Comparison of ENCODE assay signal across 10 mouse cellular contexts in the genomic region with DNA sequence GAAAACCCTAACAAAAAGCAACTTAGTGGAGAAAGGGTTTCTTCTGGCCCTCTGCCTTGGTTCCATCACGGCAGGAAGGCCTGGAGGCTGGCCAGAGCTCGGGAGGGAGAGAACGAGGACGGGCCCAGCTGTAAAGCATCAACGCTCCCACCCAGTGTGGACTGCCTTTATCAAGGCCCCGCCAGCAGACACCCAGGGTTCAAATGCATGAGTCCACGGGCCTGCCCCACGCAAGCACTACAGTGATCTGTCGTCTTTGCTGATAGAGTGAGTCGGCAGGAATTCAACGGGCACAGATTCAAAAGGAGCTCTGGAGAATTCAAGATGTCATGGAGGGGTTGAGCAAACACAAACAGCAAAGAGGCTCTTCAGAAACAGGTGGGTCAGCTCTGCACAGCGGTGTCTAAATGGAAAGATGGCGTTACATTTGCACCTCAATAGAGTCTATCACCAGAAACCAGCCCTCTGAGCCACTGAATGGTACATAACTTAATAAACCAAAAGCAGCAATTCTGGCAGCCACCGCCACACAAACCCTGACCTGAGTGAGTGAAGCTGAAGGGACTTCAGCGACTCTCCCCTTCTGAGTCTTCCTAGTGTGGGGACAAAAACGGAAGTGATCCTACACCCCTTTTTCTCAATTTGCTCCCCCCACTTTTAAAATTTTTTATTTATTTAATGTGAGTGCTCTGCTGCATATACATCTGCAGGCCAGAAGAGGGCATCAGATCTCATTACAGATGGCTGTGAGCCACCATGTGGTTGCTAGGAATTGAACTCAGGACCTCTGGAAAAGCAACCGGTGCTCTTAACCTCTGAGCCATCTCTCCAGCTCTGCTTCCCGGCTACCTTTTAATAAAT. TPM values are rescaled to one million over a fixed set of nuclear protein-coding genes. Genes with fewer than 3 reads are reported as not detected.
DNase-seq lines count a peak whose midpoint lies in the region; ATAC-seq lines count a peak whose summit lies in the region.
"Had no signal": no experiment of that assay in that cellular context is flagged by ENCODE, and none has a peak within 500 bp of the region (broad histone marks: within the 10 kb centered on the region; RNA-seq: fewer than 3 reads in every experiment).

No protein-coding gene starts in this region.

- intact Hi-C loops in left cerebral cortex, postnatal 4 days (cut with DNase I), result no loop called here

- peak; percentile 64 for ATAC-seq in granulocyte monocyte progenitor cell, adult 5-6 weeks (replicated peaks; ENCODE audit: poor library complexity, severe bottlenecking)
- peak; percentile 26 for ATAC-seq in megakaryocyte, adult 5-6 weeks (ENCODE audit: poor library complexity, severe bottlenecking)

- DNase-seq in gastrocnemius, postnatal 10 days, result peak; percentile 34
- no peak for DNase-seq in gastrocnemius, adult 18-20 months (ENCODE audit: low spot score)
- peak; percentile 13 for DNase-seq in left cerebral cortex, postnatal 4 days
- DNase-seq in left cerebral cortex, adult 9 months (ENCODE audit: low spot score in 2 of 2), result no peak
- no peak for DNase-seq in ovary, postnatal 14 days (ENCODE audit: low spot score)
- DNase-seq in testis, postnatal 10 days (ENCODE audit: low spot score), result no peak
- DNase-seq: cerebellum, adult 9-10 months; thymus, postnatal 25 days had no signal

RNA-seq across cellular contexts. Expression of gene Aebp2, which starts 45.3 kb away (rescaled TPM):
- total RNA-seq in gastrocnemius, postnatal 10 days (2021), result 10 to 100 TPM; 38.6 to 45.2 TPM
- 10 to 100 TPM; 31.8 to 36.4 TPM for total RNA-seq in gastrocnemius, adult 18-20 months (2021)
- total RNA-seq in left cerebral cortex, postnatal 4 days (2021), result 10 to 100 TPM; 42.3 to 42.8 TPM
- 32.0 and 38.7 TPM in 2 replicates for total RNA-seq in granulocyte monocyte progenitor cell, adult 5-6 weeks (2014; fragmentation: Nextera tagmentation)
- total RNA-seq in granulocyte monocyte progenitor cell, adult 5-6 weeks (2017), result 39.4 and 55.3 TPM in 2 replicates
- 31.5 and 34.2 TPM in 2 replicates for total RNA-seq in megakaryocyte, adult 5-6 weeks (2015)
- 40.5 and 49.7 TPM in 2 replicates for total RNA-seq in megakaryocyte, adult 5-6 weeks (2017)

Comparison
In these comparisons a context has a peak if more than half of its experiments do, and no peak if none do; other contexts are left out.
1. DNase-seq: peak in gastrocnemius, postnatal 10 days (single experiment) and left cerebral cortex, postnatal 4 days (single experiment); none in gastrocnemius, adult 18-20 months (single experiment), left cerebral cortex, adult 9 months (0 of 2), ovary, postnatal 14 days (single experiment) and testis, postnatal 10 days (single experiment).